Mouse (Mus musculus): ENCODE measurements around the gene Col3a1.

Gene Col3a1

DNA sequence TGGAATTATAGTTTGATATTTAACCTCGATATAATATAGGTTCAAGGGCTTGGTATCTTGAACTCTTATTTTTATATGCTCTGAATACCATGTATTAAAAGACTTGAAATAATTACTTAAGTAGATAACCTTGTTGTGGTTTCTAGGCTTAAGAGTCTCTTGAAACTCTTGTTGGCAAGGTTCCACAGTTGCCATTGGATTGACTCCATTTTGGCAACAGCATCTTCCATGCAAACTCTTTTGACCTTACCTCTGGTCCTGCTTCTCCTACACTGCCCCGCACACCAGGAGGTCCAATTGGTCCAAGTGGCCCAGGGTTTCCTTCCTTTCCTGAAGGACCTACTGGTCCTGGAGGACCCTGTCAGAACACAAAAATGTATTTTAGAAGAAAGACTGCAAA, 70.5 kb downstream of the Col3a1 start:
- DNase-seq (ENCODE audit: low spot score in 2 of 2): no peak
